Mouse (Mus musculus): ENCODE measurements around the gene Fli1. TPM values are rescaled to one million over a fixed set of nuclear protein-coding genes. Genes with fewer than 3 reads are reported as not detected.

The Fli1 gene
- polyA plus RNA-seq, 1 experiment, result 124 TPM

GRCm38 (mm10) chr9:32506866-32507861, 35.5 kb downstream of the Fli1 start:
- H3K27ac ChIP-seq (ENCODE audit: insufficient read depth, low read depth, low read length), result peak overlapping the region; percentile 96
- no peak for TF ChIP-seq CTCF (IDR thresholded peaks at IDR 0.05; ENCODE audit: low read depth, low read length)
- TF ChIP-seq POLR2A (IDR thresholded peaks at IDR 0.05; ENCODE audit: borderline replicate concordance, low read depth, low read length), result no peak
- peaks cover 93% of the 10 kb centered on the region for H3K4me1 ChIP-seq (ENCODE audit: control insufficient read depth, insufficient read depth, low read length)
- H3K4me3 ChIP-seq (ENCODE audit: insufficient read depth, low read length), result peak overlapping the region; percentile 37

DNA sequence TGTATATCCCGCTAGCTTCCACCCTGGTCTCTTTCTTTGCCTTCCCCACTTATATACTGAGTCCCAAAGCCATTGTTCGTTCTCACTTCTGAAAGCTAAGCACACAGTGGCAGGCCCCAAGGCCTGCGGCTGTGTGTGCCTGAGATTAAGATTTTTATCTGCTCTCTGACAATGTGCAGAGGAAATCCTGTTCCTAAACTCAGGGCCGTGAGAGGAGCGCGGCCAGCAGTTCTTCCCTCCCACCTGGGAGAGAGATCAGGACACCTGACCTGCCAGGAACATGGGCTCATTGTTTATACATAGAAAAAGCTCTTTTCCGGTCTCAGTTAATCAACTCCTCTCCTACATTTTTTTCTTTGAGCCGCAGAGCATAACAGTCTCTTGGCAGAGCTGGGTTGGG, 36.5 kb downstream of the Fli1 start:
- Histone ChIP-seq H3K27ac (ENCODE audit: insufficient read depth, low read depth, low read length) (peak overlapping the region; percentile 96; the same call in 1 of the 2 replicates), H3K4me3 (ENCODE audit: insufficient read depth, low read length) (no peak overlapping the region), H3K4me1 (ENCODE audit: control insufficient read depth, insufficient read depth, low read length) (peaks cover 91% of the 10 kb centered on the region)
- TF ChIP-seq CTCF (IDR thresholded peaks at IDR 0.05; ENCODE audit: low read depth, low read length) (no peak), POLR2A (IDR thresholded peaks at IDR 0.05; ENCODE audit: borderline replicate concordance, low read depth, low read length) (no peak)

DNA sequence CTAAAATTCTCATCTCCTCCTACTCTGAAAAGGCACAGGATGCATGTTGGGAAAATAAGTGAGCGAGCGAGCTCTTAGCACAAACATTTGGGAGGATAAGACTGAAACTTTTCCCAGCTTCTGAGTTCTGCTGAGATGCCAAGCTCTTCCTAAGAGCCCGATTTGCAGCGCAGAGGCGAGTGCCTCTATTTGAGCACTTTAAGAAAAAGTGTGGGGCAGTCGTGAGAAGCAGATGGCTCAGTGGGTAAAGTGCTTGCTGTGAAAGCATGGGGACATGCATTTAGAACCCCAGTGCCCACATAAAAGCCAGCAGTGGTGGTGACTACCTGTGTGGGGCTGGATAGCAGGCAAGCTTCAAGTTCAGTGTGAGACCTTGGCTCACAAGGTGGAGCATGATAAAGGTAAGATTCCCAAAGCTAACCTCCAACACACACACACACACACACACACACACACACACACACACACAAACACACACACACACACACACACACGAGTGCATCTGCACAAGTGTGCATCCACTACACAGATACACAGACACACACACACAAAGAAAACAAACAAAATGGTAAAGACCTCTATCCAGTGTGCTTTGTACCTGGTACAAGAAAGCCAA, 37.1 kb downstream of the Fli1 start:
- Histone ChIP-seq H3K4me1 (ENCODE audit: control insufficient read depth, insufficient read depth, low read length) (peaks cover 88% of the 10 kb centered on the region), H3K27ac (ENCODE audit: insufficient read depth, low read depth, low read length) (no peak overlapping the region), H3K4me3 (ENCODE audit: insufficient read depth, low read length) (no peak overlapping the region)
- no peak for TF ChIP-seq CTCF (IDR thresholded peaks at IDR 0.05; ENCODE audit: low read depth, low read length)
- TF ChIP-seq POLR2A (IDR thresholded peaks at IDR 0.05; ENCODE audit: borderline replicate concordance, low read depth, low read length), result no peak

DNA sequence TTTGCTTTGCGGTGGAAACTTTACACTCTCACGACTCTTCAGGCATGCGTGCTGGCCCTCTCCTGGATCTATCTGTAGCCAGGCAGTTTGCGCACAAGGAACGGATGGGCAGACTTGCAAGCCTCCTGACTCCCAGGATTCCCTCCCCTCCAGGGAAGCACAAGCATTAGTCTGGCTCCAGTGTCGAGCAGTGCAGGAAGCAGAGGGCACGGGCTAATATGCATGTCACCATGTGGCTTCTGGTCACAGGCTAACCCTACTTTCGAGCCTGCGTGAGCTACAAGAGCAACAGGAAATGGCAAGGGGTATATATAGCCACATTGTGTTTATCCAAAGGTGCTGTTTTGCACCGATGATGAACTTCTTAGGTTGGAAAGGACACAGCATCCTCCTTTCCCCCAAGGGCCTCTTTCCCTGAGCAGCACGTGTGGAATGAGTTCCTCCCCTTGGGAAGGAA, 38.6 kb downstream of the Fli1 start:
- Histone ChIP-seq H3K4me1 (ENCODE audit: control insufficient read depth, insufficient read depth, low read length) (peaks cover 90% of the 10 kb centered on the region), H3K27ac (ENCODE audit: insufficient read depth, low read depth, low read length) (peak overlapping the region; percentile 0), H3K4me3 (ENCODE audit: insufficient read depth, low read length) (no peak overlapping the region)
- TF ChIP-seq POLR2A (IDR thresholded peaks at IDR 0.05; ENCODE audit: borderline replicate concordance, low read depth, low read length) (no peak), CTCF (IDR thresholded peaks at IDR 0.05; ENCODE audit: low read depth, low read length) (no peak)

- Histone ChIP-seq H3K27ac (ENCODE audit: insufficient read depth, low read depth, low read length) (peak overlapping the region; percentile 93), H3K4me3 (ENCODE audit: insufficient read depth, low read length) (no peak overlapping the region), H3K4me1 (ENCODE audit: control insufficient read depth, insufficient read depth, low read length) (peaks cover 88% of the 10 kb centered on the region)
- TF ChIP-seq POLR2A (IDR thresholded peaks at IDR 0.05; ENCODE audit: borderline replicate concordance, low read depth, low read length) (no peak), CTCF (IDR thresholded peaks at IDR 0.05; ENCODE audit: low read depth, low read length) (no peak)
These were observed 39.2 kb downstream of the Fli1 start for GRCm38 (mm10) chr9:32503423-32503822.

- Histone ChIP-seq H3K4me1 (ENCODE audit: control insufficient read depth, insufficient read depth, low read length) (peaks cover 82% of the 10 kb centered on the region), H3K4me3 (ENCODE audit: insufficient read depth, low read length) (no peak overlapping the region), H3K27ac (ENCODE audit: insufficient read depth, low read depth, low read length) (peak overlapping the region; percentile 93)
- TF ChIP-seq POLR2A (IDR thresholded peaks at IDR 0.05; ENCODE audit: borderline replicate concordance, low read depth, low read length) (no peak), CTCF (IDR thresholded peaks at IDR 0.05; ENCODE audit: low read depth, low read length) (no peak)
These were observed 40.2 kb downstream of the Fli1 start for GRCm38 (mm10) chr9:32502256-32503010.

GRCm38 (mm10) chr9:32500886-32501285, 41.8 kb downstream of the Fli1 start:
- TF ChIP-seq CTCF (IDR thresholded peaks at IDR 0.05; ENCODE audit: low read depth, low read length) (no peak), POLR2A (IDR thresholded peaks at IDR 0.05; ENCODE audit: borderline replicate concordance, low read depth, low read length) (no peak)
- Histone ChIP-seq H3K4me1 (ENCODE audit: control insufficient read depth, insufficient read depth, low read length) (peaks cover 67% of the 10 kb centered on the region), H3K27ac (ENCODE audit: insufficient read depth, low read depth, low read length) (peak overlapping the region; percentile 94), H3K4me3 (ENCODE audit: insufficient read depth, low read length) (no peak overlapping the region)

- peaks cover 65% of the 10 kb centered on the region for H3K4me1 ChIP-seq (ENCODE audit: control insufficient read depth, insufficient read depth, low read length)
- peak overlapping the region; percentile 94 for H3K27ac ChIP-seq (ENCODE audit: insufficient read depth, low read depth, low read length)
- H3K4me3 ChIP-seq (ENCODE audit: insufficient read depth, low read length), result no peak overlapping the region
- TF ChIP-seq CTCF (IDR thresholded peaks at IDR 0.05; ENCODE audit: low read depth, low read length), result no peak
- TF ChIP-seq POLR2A (IDR thresholded peaks at IDR 0.05; ENCODE audit: borderline replicate concordance, low read depth, low read length), result no peak
These were observed 42.6 kb downstream of the Fli1 start for GRCm38 (mm10) chr9:32500063-32500462.

- Histone ChIP-seq H3K27ac (ENCODE audit: insufficient read depth, low read depth, low read length) (peak overlapping the region; percentile 94; the same call in 1 of the 2 replicates), H3K4me1 (ENCODE audit: control insufficient read depth, insufficient read depth, low read length) (peaks cover 64% of the 10 kb centered on the region), H3K4me3 (ENCODE audit: insufficient read depth, low read length) (no peak overlapping the region)
- TF ChIP-seq POLR2A (IDR thresholded peaks at IDR 0.05; ENCODE audit: borderline replicate concordance, low read depth, low read length), result no peak
- TF ChIP-seq CTCF (IDR thresholded peaks at IDR 0.05; ENCODE audit: low read depth, low read length), result no peak
These were observed 43.2 kb downstream of the Fli1 start for GRCm38 (mm10) chr9:32499469-32499868.
